Mouse (Mus musculus): ENCODE data around the gene Myo1f. TPM values are rescaled to one million over a fixed set of nuclear protein-coding genes. Genes with fewer than 3 reads are reported as not detected.
A peak's percentile ranks its signal among the peaks of the same experiment; 100 is the strongest.
"Not testable (repeated sequence)": the region's sequence is repeated elsewhere in the genome, so short reads cannot be mapped to it uniquely, and the experiment has no call there.

The Myo1f gene
- polyA plus RNA-seq, 1 experiment from 2014 or later: 5.6 TPM

DNA sequence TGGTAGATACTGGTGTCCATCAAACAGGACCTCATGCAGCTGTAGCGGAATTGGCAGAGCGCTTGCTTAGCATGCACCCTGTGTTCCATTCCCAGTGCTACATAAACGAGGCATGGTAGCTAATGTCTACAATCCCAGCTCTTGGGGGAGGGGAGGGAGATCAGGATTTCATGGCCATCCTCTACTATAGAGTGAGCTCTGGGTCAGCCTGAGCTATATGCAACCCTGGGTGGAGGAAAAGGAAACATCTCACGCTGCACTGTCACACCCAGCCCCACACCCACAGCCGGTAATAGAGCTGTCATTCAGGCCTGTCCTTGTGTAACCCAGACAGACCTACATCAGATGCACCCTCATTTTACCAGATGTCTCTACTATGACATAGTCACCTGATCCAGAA is 43.0 kb downstream of the Myo1f start:
- no peaks in the 10 kb centered on the region for H3K4me1 ChIP-seq
- no peak overlapping the region for H3K4me3 ChIP-seq
- no peaks in the 10 kb centered on the region for H3K36me3 ChIP-seq
- no peak overlapping the region for H3K4me2 ChIP-seq
- H3K9me3 ChIP-seq: no peaks in the 10 kb centered on the region
- no peak overlapping the region for H3K9ac ChIP-seq
- 88% methylated on average over 5 of the region's 5 CpGs for WGBS
- no peak overlapping the region for H3K27ac ChIP-seq
- no peaks in the 10 kb centered on the region for H3K27me3 ChIP-seq
- ATAC-seq (ENCODE audit: insufficient number of reproducible peaks, low FRiP score, low TSS enrichment, low read depth): no peak

DNA sequence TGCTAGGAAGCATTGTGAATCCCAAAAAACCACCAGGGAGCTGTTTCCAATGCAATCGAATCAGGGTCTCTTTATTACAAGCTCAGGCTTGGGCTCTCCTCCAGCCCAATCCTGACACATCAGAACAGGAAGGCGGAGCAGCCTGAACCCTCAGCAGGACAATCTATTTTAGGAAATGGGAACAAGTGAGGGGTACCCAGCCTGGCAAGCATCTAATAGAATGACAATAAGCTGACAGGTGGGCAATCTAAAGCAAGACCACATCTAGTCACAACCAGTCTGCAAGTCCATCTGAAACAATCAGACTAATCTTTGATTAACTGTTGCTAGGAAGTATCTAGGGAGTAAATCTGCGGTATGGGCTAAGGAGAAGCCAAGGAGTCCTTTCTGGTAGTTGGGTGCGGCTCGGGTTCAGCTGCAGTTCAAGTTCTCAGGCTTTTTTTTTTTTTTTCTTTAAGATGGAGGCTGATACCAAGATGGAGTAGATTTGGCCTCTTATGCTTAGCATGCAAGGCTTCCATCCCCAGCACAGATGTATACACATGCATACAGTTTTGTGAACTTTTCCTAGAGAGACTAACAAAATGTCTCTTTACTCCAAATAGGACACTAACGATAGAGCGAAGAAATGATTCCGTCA is 44.4 kb downstream of the Myo1f start:
- Histone ChIP-seq H3K4me1 (no peaks in the 10 kb centered on the region), H3K36me3 (no peaks in the 10 kb centered on the region), H3K4me3 (no peak overlapping the region), H3K4me2 (no peak overlapping the region), H3K27me3 (no peaks in the 10 kb centered on the region), H3K9me3 (no peaks in the 10 kb centered on the region), H3K9ac (no peak overlapping the region), H3K27ac (no peak overlapping the region)
- ATAC-seq (ENCODE audit: insufficient number of reproducible peaks, low FRiP score, low TSS enrichment, low read depth): no peak
- 85% methylated on average over 8 of the region's 8 CpGs for WGBS

DNA sequence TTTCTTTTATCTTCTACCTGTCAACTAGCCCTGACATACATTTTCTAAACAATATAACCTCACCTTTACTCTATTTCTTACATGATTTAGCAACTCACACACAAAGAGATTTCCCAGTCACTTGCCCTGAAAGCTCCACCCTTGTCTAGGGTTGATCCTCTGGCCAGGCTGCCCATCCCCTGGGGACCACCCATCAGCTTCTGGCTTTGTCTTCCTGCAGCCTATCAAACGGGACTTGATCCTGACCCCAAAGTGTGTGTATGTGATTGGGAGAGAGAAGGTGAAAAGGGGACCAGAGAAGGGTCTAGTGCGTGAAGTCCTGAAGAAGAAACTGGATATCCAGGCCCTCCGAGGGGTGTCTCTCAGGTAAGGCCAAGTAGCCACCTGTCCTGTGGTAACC is 45.3 kb downstream of the Myo1f start:
- H3K27me3 ChIP-seq: no peaks in the 10 kb centered on the region
- no peak overlapping the region for H3K27ac ChIP-seq
- no peaks in the 10 kb centered on the region for H3K36me3 ChIP-seq
- H3K4me3 ChIP-seq: no peak overlapping the region
- WGBS: 76% methylated on average over 3 of the region's 3 CpGs
- H3K4me1 ChIP-seq: no peaks in the 10 kb centered on the region
- H3K4me2 ChIP-seq: no peak overlapping the region
- no peak overlapping the region for H3K9ac ChIP-seq
- no peaks in the 10 kb centered on the region for H3K9me3 ChIP-seq
- no peak for ATAC-seq (ENCODE audit: insufficient number of reproducible peaks, low FRiP score, low TSS enrichment, low read depth)

DNA sequence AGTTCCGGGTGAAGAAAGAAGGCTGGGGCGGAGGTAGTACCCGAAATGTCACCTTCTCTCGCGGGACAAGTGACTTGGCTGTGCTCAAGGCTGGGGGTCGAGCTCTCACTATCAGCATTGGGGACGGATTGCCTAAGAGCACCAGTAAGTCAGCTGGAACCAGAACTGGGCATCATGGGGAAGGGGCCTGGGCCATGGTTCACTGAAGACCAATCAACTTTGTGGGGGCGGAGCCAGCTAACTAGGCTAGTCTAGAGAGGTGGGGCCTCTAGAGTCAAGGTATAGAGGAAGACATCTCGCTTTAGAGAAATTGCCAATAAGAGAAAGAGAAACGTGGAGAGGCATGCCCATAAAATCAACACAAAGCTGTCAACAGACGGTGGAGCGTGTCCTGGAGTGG is 46.4 kb downstream of the Myo1f start:
- no peak overlapping the region for H3K4me3 ChIP-seq
- ATAC-seq (ENCODE audit: insufficient number of reproducible peaks, low FRiP score, low TSS enrichment, low read depth): no peak
- H3K4me1 ChIP-seq: no peaks in the 10 kb centered on the region
- no peaks in the 10 kb centered on the region for H3K36me3 ChIP-seq
- no peaks in the 10 kb centered on the region for H3K9me3 ChIP-seq
- WGBS: 82% methylated on average over 12 of the region's 12 CpGs
- no peak overlapping the region for H3K4me2 ChIP-seq
- H3K27me3 ChIP-seq: no peaks in the 10 kb centered on the region
- no peak overlapping the region for H3K27ac ChIP-seq
- H3K9ac ChIP-seq: no peak overlapping the region

DNA sequence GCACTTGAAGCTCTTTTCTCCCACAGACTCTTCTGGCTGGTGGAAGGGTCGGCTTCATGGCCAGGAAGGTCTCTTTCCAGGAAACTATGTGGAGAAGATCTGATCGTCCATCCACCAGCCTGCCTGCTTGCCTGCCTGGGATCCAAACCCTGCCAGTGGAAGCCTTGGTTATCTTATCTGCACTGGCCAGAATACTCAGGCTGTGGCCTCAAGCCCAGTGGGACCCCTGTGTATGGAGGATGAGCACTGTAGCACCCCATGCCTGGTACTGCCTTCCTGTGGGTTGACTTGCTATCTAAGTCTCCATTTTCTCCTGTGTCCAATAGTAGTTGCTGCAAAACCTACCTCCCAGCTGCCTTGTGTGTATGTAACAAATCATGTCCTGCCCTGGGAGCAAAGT is 51.8 kb downstream of the Myo1f start:
- no peaks in the 10 kb centered on the region for H3K27me3 ChIP-seq
- no peaks in the 10 kb centered on the region for H3K4me1 ChIP-seq
- H3K9ac ChIP-seq: no peak overlapping the region
- no peaks in the 10 kb centered on the region for H3K36me3 ChIP-seq
- no peaks in the 10 kb centered on the region for H3K9me3 ChIP-seq
- no peak overlapping the region for H3K27ac ChIP-seq
- 88% methylated on average over 2 of the region's 2 CpGs for WGBS
- no peak overlapping the region for H3K4me2 ChIP-seq
- no peak for ATAC-seq (ENCODE audit: insufficient number of reproducible peaks, low FRiP score, low TSS enrichment, low read depth)
- H3K4me3 ChIP-seq: no peak overlapping the region

DNA sequence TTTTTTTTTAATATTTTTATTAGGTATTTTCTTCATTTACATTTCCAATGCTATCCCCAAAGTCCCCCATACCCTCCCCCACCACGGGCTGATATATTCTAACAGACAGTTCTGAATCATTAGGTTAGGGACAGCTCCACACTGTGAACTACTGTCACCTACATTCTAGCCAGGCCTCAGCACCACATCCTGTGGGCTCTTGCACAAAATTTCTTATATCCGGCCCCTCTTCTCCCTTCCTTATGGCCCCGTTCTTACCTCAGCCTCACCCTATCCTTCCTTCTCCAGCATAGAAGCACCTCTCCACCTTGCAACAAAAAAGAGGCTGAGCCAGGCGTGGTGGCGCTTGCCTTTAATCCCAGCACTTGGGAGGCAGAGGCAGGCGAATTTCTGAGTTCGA is 55.0 kb downstream of the Myo1f start:
- ATAC-seq (ENCODE audit: insufficient number of reproducible peaks, low FRiP score, low TSS enrichment, low read depth): no peak
- 90% methylated on average over 7 of the region's 7 CpGs for WGBS
- Histone ChIP-seq H3K27ac (no peak overlapping the region), H3K9me3 (no peaks in the 10 kb centered on the region), H3K4me1 (no peaks in the 10 kb centered on the region), H3K4me3 (no peak overlapping the region), H3K9ac (no peak overlapping the region), H3K4me2 (no peak overlapping the region), H3K36me3 (no peaks in the 10 kb centered on the region), H3K27me3 (no peaks in the 10 kb centered on the region)

DNA sequence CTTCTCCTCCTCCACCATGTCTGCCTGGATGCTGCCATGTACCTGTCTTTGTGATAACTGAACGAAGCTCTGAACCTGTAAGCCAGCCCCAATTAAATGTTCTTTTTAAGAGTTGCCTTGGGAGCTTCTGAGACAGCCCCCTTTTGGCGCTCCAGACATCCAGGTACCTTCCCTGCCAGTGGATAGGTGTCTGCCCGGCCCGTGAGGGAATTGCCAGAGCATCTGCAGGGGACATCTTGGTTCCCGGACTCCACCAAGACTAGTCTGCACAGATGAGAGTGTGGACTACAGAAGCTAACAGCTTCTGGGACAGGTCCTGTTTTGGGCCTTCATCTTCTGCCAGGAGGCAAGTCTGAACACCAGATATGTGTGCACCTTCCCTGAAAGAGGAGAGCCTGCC is 58.2 kb downstream of the Myo1f start:
- not testable (repeated sequence) for H3K27ac ChIP-seq; H3K27me3 ChIP-seq; H3K36me3 ChIP-seq; H3K4me1 ChIP-seq; H3K9me3 ChIP-seq; H3K4me3 ChIP-seq; H3K4me2 ChIP-seq; ATAC-seq (ENCODE audit: insufficient number of reproducible peaks, low FRiP score, low TSS enrichment, low read depth); H3K9ac ChIP-seq
- WGBS: 79% methylated on average over 5 of the region's 5 CpGs

DNA sequence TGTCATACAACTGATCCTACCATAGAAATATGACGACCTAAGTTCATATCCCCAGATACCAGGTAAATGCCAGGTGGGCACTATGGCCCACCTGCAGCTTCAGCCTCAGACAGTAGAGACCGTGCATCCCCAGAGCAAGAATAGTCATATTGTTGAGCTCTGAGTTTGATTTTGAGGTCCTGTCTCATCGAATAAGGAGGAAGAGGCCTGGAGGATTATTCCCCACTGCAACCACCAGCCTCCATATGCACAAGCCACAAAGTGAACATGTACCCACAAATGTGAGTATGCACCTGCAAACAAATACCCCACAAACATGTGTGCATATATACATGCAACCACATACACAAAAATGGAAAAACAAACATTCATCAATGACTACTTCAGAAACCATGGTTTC is 71.8 kb downstream of the Myo1f start:
- whole genome bisulfite sequencing: 86% methylated on average over 3 of the region's 3 CpGs
- no peak for ATAC-seq (ENCODE audit: insufficient number of reproducible peaks, low FRiP score, low TSS enrichment, low read depth)
- Histone ChIP-seq H3K27ac (no peak overlapping the region), H3K36me3 (peaks cover 20% of the 10 kb centered on the region), H3K4me2 (no peak overlapping the region), H3K4me1 (peaks cover 20% of the 10 kb centered on the region), H3K27me3 (no peaks in the 10 kb centered on the region), H3K4me3 (no peak overlapping the region), H3K9ac (no peak overlapping the region), H3K9me3 (no peaks in the 10 kb centered on the region)

DNA sequence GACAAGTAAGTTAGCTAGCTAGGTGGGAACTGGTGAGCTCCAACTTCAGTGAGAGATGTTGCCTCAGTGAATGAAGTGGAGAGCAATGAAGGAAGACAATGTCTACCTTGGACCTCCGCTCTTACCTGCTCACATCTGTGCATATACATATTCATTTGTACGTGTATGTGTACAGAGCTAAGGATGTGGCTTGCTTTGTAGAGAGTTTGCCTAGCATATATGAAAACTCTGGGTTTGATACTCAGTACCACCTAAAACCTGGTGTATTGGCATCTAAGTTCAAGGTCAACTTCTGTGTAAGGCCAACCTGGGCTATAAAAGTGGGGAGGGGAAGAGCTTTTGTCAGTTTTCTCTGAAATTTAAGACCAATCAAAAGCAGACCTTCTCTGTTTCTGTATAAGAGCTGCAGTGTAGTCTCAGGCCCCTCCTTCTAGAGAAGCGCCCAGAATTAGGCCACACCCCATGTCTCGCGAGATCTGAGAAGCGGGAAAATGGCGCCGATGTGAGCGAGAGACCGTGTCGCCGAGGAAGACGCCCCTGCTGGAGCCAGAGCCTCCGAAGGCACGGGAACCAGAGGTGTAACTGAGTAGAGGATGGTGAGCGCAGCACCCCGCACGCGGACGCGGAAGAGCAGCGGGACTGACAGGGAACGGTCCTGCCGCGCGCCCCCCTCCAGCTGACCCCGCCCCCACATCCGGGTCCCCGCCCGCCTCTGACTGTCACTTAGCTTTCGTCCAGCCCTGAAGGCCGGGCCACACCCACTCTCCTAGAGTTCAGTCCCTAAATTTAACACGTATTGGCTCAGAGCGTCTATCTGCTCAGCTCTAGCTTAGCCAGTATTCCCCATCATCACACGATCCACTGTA is 73.3 kb downstream of the Myo1f start, which contains the start of gene Zfp414:
Zfp414 (plus strand) TSS at position 470 of the 866 bp plus-strand sequence.
- peaks cover 20% of the 10 kb centered on the region for H3K4me1 ChIP-seq
- ATAC-seq (ENCODE audit: insufficient number of reproducible peaks, low FRiP score, low TSS enrichment, low read depth): peak; percentile 94
- peaks cover 28% of the 10 kb centered on the region for H3K36me3 ChIP-seq
- H3K27me3 ChIP-seq: no peaks in the 10 kb centered on the region
- 2% methylated on average over 34 of the region's 35 CpGs for WGBS
- H3K9me3 ChIP-seq: no peaks in the 10 kb centered on the region
- H3K27ac ChIP-seq: peak within 1 kb of the TSS; percentile 100
- peak within 1 kb of the TSS; percentile 58 for H3K4me2 ChIP-seq
- peak within 1 kb of the TSS; percentile 78 for H3K4me3 ChIP-seq
- H3K9ac ChIP-seq: peak within 1 kb of the TSS; percentile 71

DNA sequence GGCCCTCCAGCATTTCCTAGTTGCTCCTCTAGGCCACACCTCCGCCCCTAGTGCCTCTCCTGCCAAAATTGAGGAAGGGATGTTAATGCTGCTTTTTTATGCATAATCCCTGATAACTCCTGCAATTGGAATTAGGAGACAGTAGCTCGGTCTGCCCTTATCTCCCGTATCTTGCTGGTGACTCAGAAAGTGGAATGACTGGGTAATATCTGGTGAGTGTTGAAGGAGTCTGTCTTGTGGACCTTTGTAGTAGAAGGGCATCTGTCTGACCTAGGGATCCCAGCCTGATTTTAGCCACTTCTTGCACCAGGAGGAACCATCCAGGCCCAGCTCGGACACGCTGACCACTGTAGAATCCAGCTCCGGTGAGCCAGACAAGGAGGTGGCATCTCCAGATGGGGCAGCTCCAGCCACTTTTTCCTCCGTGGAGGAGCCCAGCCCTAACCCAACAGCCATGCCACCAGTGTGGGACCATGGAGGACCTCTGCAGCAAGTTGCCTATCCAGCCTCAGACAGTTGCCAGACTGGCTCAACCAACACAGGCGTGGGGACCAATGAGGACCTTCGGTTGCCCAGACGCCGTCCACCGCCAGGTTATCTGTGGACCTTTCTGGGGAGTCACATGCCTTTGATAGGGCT is 74.1 kb downstream of the Myo1f start:
- Histone ChIP-seq H3K4me3 (peak overlapping the region; percentile 78), H3K27me3 (no peaks in the 10 kb centered on the region), H3K4me1 (peaks cover 20% of the 10 kb centered on the region), H3K4me2 (peak overlapping the region; percentile 58), H3K36me3 (peaks cover 28% of the 10 kb centered on the region), H3K27ac (peak overlapping the region; percentile 100), H3K9me3 (no peaks in the 10 kb centered on the region), H3K9ac (peak overlapping the region; percentile 71)
- WGBS: 65% methylated on average over 12 of the region's 12 CpGs
- no peak for ATAC-seq (ENCODE audit: insufficient number of reproducible peaks, low FRiP score, low TSS enrichment, low read depth)

DNA sequence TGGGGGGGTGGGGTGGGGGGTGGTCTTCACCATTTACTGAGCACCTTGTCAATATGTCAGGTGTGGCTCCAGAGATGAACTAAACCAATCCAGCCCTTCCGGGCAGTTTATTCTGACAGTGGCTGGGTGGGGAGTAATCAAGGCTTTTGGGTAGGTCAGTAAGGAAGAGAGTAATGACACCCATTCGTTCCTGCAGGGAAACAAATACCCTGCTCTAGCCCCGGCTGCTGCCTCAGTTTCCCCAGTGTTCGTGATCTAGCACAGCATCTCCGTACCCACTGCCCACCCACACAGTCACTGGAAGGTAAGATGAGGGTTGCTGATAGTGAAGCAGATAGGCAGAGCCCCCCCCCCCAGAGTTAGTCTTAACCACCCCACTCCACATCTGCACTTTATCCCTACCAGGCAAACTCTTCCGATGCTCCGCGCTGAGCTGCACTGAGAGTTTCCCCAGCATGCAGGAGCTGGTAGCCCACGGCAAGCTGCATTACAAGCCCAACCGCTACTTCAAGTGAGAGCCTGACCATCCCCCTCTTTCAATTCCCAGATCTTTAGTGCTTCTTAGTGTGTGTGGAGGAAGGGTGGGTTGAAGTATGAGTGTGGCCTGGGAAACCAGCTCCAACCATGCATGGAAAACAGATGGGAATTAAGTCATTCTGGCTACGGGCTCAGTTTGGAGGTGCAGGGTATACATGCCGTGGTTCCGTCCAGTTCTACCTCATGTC is 74.8 kb downstream of the Myo1f start:
- no peaks in the 10 kb centered on the region for H3K9me3 ChIP-seq
- H3K36me3 ChIP-seq: peaks cover 28% of the 10 kb centered on the region
- peaks cover 20% of the 10 kb centered on the region for H3K4me1 ChIP-seq
- peak overlapping the region; percentile 58 for H3K4me2 ChIP-seq
- 67% methylated on average over 13 of the region's 13 CpGs for WGBS
- peak overlapping the region; percentile 27; the same call in 1 of the 2 replicates for H3K27ac ChIP-seq
- no peak for ATAC-seq (ENCODE audit: insufficient number of reproducible peaks, low FRiP score, low TSS enrichment, low read depth)
- H3K27me3 ChIP-seq: no peaks in the 10 kb centered on the region
- H3K4me3 ChIP-seq: 0 out of 2 replicates have a peak overlapping the region, but pooled peaks have one; percentile 3
- no peak overlapping the region for H3K9ac ChIP-seq

All from limb, embryonic 15.5 days (tissue).